Comparison of ENCODE assay signal across 15 mouse cellular contexts in genomic region chr12:15738989-15739388, GRCm38 (mm10).
A peak's percentile ranks its signal among the peaks of the same experiment; 100 is the strongest.
DNase-seq lines count a peak whose midpoint lies in the region; ATAC-seq and TF ChIP-seq lines count a peak whose summit lies in the region.
"Had no signal": no experiment of that assay in that cellular context is flagged by ENCODE, and none has a peak within 500 bp of the region (broad histone marks: within the 10 kb centered on the region; RNA-seq: fewer than 3 reads in every experiment).

No protein-coding gene starts in this region.

- H3K4me2 ChIP-seq in hindbrain, postnatal 0 days (ENCODE audit: low read depth, low read length): no peak overlapping the region
- H3K4me2 ChIP-seq in hindbrain, embryonic 13.5 days: no peak overlapping the region
- no peak overlapping the region for H3K4me2 ChIP-seq in heart, embryonic 12.5 days
- H3K4me2 ChIP-seq: limb, embryonic 15.5 days; stomach, embryonic 15.5 days had no signal

- no peak overlapping the region for H3K27ac ChIP-seq in hindbrain, postnatal 0 days
- H3K27ac ChIP-seq in hindbrain, embryonic 13.5 days: no peak overlapping the region
- H3K27ac ChIP-seq in heart, embryonic 12.5 days (ENCODE audit: poor library complexity, severe bottlenecking): no peak overlapping the region
- H3K27ac ChIP-seq: forebrain, embryonic 10.5 days; limb, embryonic 15.5 days; stomach, embryonic 15.5 days had no signal

- no peak for TF ChIP-seq CTCF in hindbrain, postnatal 0 days (IDR thresholded peaks at IDR 0.05; ENCODE audit: low read depth)

- 41% methylated on average over 4 of the region's 4 CpGs for WGBS in hindbrain, postnatal 0 days
- WGBS in hindbrain, embryonic 13.5 days: 59% methylated on average over 4 of the region's 4 CpGs
- 50% methylated on average over 4 of the region's 4 CpGs for WGBS in heart, embryonic 12.5 days

- no peak overlapping the region for H3K9ac ChIP-seq in hindbrain, postnatal 0 days (replicated peaks; ENCODE audit: low read length)
- no peak overlapping the region for H3K9ac ChIP-seq in hindbrain, embryonic 13.5 days
- no peak overlapping the region for H3K9ac ChIP-seq in heart, embryonic 12.5 days
- H3K9ac ChIP-seq: limb, embryonic 15.5 days; stomach, embryonic 15.5 days had no signal

- no peak for ATAC-seq in hindbrain, postnatal 0 days
- ATAC-seq in hindbrain, embryonic 13.5 days (ENCODE audit: low FRiP score): no peak
- peak; percentile 48; the same call in 1 of the 2 replicates for ATAC-seq in heart, embryonic 12.5 days (ENCODE audit: insufficient number of reproducible peaks, low FRiP score)

- H3K27me3 ChIP-seq in hindbrain, postnatal 0 days (ENCODE audit: insufficient read depth, low read length): no peaks in the 10 kb centered on the region
- H3K27me3 ChIP-seq in hindbrain, embryonic 13.5 days: no peaks in the 10 kb centered on the region
- no peaks in the 10 kb centered on the region for H3K27me3 ChIP-seq in heart, embryonic 12.5 days (replicated peaks)
- H3K27me3 ChIP-seq: limb, embryonic 15.5 days; megakaryocyte, embryonic 14.5 days; stomach, embryonic 15.5 days had no signal

- H3K9me3 ChIP-seq in hindbrain, postnatal 0 days (ENCODE audit: low read length): no peaks in the 10 kb centered on the region
- H3K9me3 ChIP-seq in hindbrain, embryonic 13.5 days: no peaks in the 10 kb centered on the region
- no peaks in the 10 kb centered on the region for H3K9me3 ChIP-seq in heart, embryonic 12.5 days (replicated peaks)
- H3K9me3 ChIP-seq: forebrain, embryonic 10.5 days; limb, embryonic 15.5 days; megakaryocyte, embryonic 14.5 days; stomach, embryonic 15.5 days had no signal

- H3K4me3 ChIP-seq in hindbrain, postnatal 0 days (ENCODE audit: low read length): no peak overlapping the region
- H3K4me3 ChIP-seq in hindbrain, embryonic 13.5 days: no peak overlapping the region
- H3K4me3 ChIP-seq in heart, embryonic 12.5 days: no peak overlapping the region
- H3K4me3 ChIP-seq: forebrain, embryonic 10.5 days; limb, embryonic 15.5 days; megakaryocyte, embryonic 14.5 days; stomach, embryonic 15.5 days had no signal

- DNase-seq in hindbrain, postnatal 0 days (ENCODE audit: low spot score): peak; percentile 34
- peak; percentile 41 for DNase-seq in adipocyte (ENCODE audit: low spot score)
- DNase-seq in kidney, postnatal 14 days: peak; percentile 72
- no peak for DNase-seq in thymus, adult 18-20 months
- DNase-seq in B cell, adult 2 months: no peak
- DNase-seq in cerebellum, postnatal 25 days: no peak
- DNase-seq: cerebellum, adult 18-20 months; gastrocnemius, postnatal 10 days; layer of hippocampus, postnatal 36 days had no signal

- H3K4me1 ChIP-seq in hindbrain, postnatal 0 days (ENCODE audit: insufficient read depth, low read length): no peaks in the 10 kb centered on the region
- no peaks in the 10 kb centered on the region for H3K4me1 ChIP-seq in hindbrain, embryonic 13.5 days (replicated peaks)
- H3K4me1 ChIP-seq in heart, embryonic 12.5 days (replicated peaks): peaks cover 11% of the 10 kb centered on the region
- H3K4me1 ChIP-seq: forebrain, embryonic 10.5 days; limb, embryonic 15.5 days; stomach, embryonic 15.5 days had no signal

- no peaks in the 10 kb centered on the region for H3K36me3 ChIP-seq in hindbrain, postnatal 0 days (ENCODE audit: insufficient read depth, low read length)
- H3K36me3 ChIP-seq in hindbrain, embryonic 13.5 days: no peaks in the 10 kb centered on the region
- H3K36me3 ChIP-seq in heart, embryonic 12.5 days: no peaks in the 10 kb centered on the region
- H3K36me3 ChIP-seq: forebrain, embryonic 10.5 days; limb, embryonic 15.5 days; stomach, embryonic 15.5 days had no signal

Comparison
In these comparisons a context has a peak if more than half of its experiments do, and no peak if none do; other contexts are left out.
1. DNase-seq: peak in hindbrain, postnatal 0 days (single experiment), adipocyte (single experiment) and kidney, postnatal 14 days (single experiment); none in thymus, adult 18-20 months (0 of 2), B cell, adult 2 months (0 of 2) and cerebellum, postnatal 25 days (0 of 2).